Mouse (Mus musculus): ENCODE measurements around the gene Tnp2. TPM values are rescaled to one million over a fixed set of nuclear protein-coding genes. Genes with fewer than 3 reads are reported as not detected.

Tnp2 gene
- polyA plus RNA-seq (2021), result not detected

GRCm38 (mm10) chr16:10788271-10788670, at the start of gene Tnp2:
Gene Tnp2, minus strand, starts transcription at chr16:10788660.
- ChIA-PET CTCF (interaction anchor here (0.8 to 4.7 kb wide), 4 partner anchors 51 to 216 kb away, joined by 3 to 18 read pairs (median 4); no protein-coding TSS in a partner anchor), POLR2A (interaction anchor here (0.6 kb wide), 1 partner anchor 54 kb away, joined by 3 read pairs; no protein-coding TSS in a partner anchor)
- ATAC-seq (no peak), DNase-seq (ENCODE audit: low read depth, low spot score) (no peak)
- in situ Hi-C loops (cut with MboI; ENCODE audit: low pct_unique_long_range_greater_than_20kb), result loop anchor here (5.0 kb wide), 1 partner anchor 216 kb away; no protein-coding TSS in a partner anchor
- no peak for TF ChIP-seq CTCF (IDR thresholded peaks at IDR 0.05)
- H3K27me3 ChIP-seq, result no peaks in the 10 kb centered on the region

GRCm38 (mm10) chr16:10837903-10838302, 49.4 kb upstream of the Tnp2 start:
- DNase-seq (ENCODE audit: low read depth, low spot score) (no peak), ATAC-seq (peak; percentile 4)
- POLR2A ChIA-PET, result interaction anchor here (1.1 to 1.6 kb wide), 2 partner anchors 16 to 52 kb away, joined by 5 to 6 read pairs; partner anchors contain the start of gene Socs1
- CTCF ChIA-PET, result interaction anchor here (1.3 to 1.8 kb wide), 3 partner anchors 9 to 51 kb away, joined by 3 to 6 read pairs (median 5); no protein-coding TSS in a partner anchor
- no peaks in the 10 kb centered on the region for H3K27me3 ChIP-seq
- in situ Hi-C loops (cut with MboI; ENCODE audit: low pct_unique_long_range_greater_than_20kb), result no loop called here
- TF ChIP-seq CTCF (IDR thresholded peaks at IDR 0.05), result no peak

GRCm38 (mm10) chr16:10837250-10837649, 48.8 kb upstream of the Tnp2 start:
- DNase-seq (ENCODE audit: low read depth, low spot score) (no peak), ATAC-seq (no peak)
- no peaks in the 10 kb centered on the region for H3K27me3 ChIP-seq
- in situ Hi-C loops (cut with MboI; ENCODE audit: low pct_unique_long_range_greater_than_20kb), result no loop called here
- ChIA-PET POLR2A (interaction anchor here (1.1 kb wide), 1 partner anchor 17 kb away, joined by 5 read pairs; no protein-coding TSS in a partner anchor), CTCF (interaction anchor here (1.5 to 1.8 kb wide), 2 partner anchors 10 to 51 kb away, joined by 5 to 6 read pairs; no protein-coding TSS in a partner anchor)
- TF ChIP-seq CTCF (IDR thresholded peaks at IDR 0.05), result no peak

GRCm38 (mm10) chr16:10836388-10836787, 47.9 kb upstream of the Tnp2 start:
- in situ Hi-C loops (cut with MboI; ENCODE audit: low pct_unique_long_range_greater_than_20kb), result no loop called here
- ChIA-PET POLR2A (interaction anchor here (1.6 kb wide), 1 partner anchor 51 kb away, joined by 5 read pairs; the partner anchor contains the start of gene Socs1), CTCF (no interaction called here)
- DNase-seq (ENCODE audit: low read depth, low spot score), result no peak
- no peak for TF ChIP-seq CTCF (IDR thresholded peaks at IDR 0.05)
- no peaks in the 10 kb centered on the region for H3K27me3 ChIP-seq
- ATAC-seq, result no peak

GRCm38 (mm10) chr16:10834911-10835587, 46.6 kb upstream of the Tnp2 start, which contains the start of gene Rmi2:
Gene Rmi2, plus strand, starts transcription at chr16:10835059.
- TF ChIP-seq CTCF (IDR thresholded peaks at IDR 0.05), result no peak
- no peaks in the 10 kb centered on the region for H3K27me3 ChIP-seq
- no peak for DNase-seq (ENCODE audit: low read depth, low spot score)
- in situ Hi-C loops (cut with MboI; ENCODE audit: low pct_unique_long_range_greater_than_20kb), result loop anchor here (5.0 kb wide), 1 partner anchor 43 kb away; the partner anchor contains the start of gene Prm3
- ChIA-PET POLR2A (interaction anchor here (0.9 to 1.6 kb wide), 2 partner anchors 50 to 178 kb away, joined by 4 to 5 read pairs; partner anchors contain the start of gene Socs1), CTCF (no interaction called here)
- ATAC-seq, result peak; percentile 48

GRCm38 (mm10) chr16:10834542-10834910, 46.1 kb upstream of the Tnp2 start:
- no peaks in the 10 kb centered on the region for H3K27me3 ChIP-seq
- ChIA-PET POLR2A (interaction anchor here (0.9 kb wide), 1 partner anchor 177 kb away, joined by 4 read pairs; no protein-coding TSS in a partner anchor), CTCF (no interaction called here)
- no peak for TF ChIP-seq CTCF (IDR thresholded peaks at IDR 0.05)
- ATAC-seq, result no peak
- no peak for DNase-seq (ENCODE audit: low read depth, low spot score)
- in situ Hi-C loops (cut with MboI; ENCODE audit: low pct_unique_long_range_greater_than_20kb), result loop anchor here (5.0 kb wide), 1 partner anchor 42 kb away; the partner anchor contains the start of gene Prm3

GRCm38 (mm10) chr16:10828461-10828805, 40.0 kb upstream of the Tnp2 start:
- CTCF ChIA-PET, result no interaction called here
- H3K27me3 ChIP-seq, result no peaks in the 10 kb centered on the region
- TF ChIP-seq CTCF (IDR thresholded peaks at IDR 0.05), result no peak
- POLR2A ChIA-PET, result no interaction called here
- ATAC-seq (peak; percentile 8), DNase-seq (ENCODE audit: low read depth, low spot score) (no peak)
- in situ Hi-C loops (cut with MboI; ENCODE audit: low pct_unique_long_range_greater_than_20kb), result no loop called here

- no peak for DNase-seq (ENCODE audit: low read depth, low spot score)
- no peaks in the 10 kb centered on the region for H3K27me3 ChIP-seq
- ChIA-PET POLR2A (no interaction called here), CTCF (no interaction called here)
- no peak for ATAC-seq
- in situ Hi-C loops (cut with MboI; ENCODE audit: low pct_unique_long_range_greater_than_20kb), result no loop called here
- no peak for TF ChIP-seq CTCF (IDR thresholded peaks at IDR 0.05)
Observed at GRCm38 (mm10) chr16:10827766-10828460, 39.5 kb upstream of the Tnp2 start.

- no peak for DNase-seq (ENCODE audit: low read depth, low spot score)
Observed at GRCm38 (mm10) chr16:10827269-10827668, 38.8 kb upstream of the Tnp2 start.

GRCm38 (mm10) chr16:10825840-10826239, 37.4 kb upstream of the Tnp2 start:
- in situ Hi-C loops (cut with MboI; ENCODE audit: low pct_unique_long_range_greater_than_20kb), result no loop called here
- ATAC-seq (no peak), DNase-seq (ENCODE audit: low read depth, low spot score) (no peak)
- ChIA-PET CTCF (interaction anchor here (0.8 kb wide), 1 partner anchor 16 kb away, joined by 3 read pairs; no protein-coding TSS in a partner anchor), POLR2A (no interaction called here)
- no peak for TF ChIP-seq CTCF (IDR thresholded peaks at IDR 0.05)
- no peaks in the 10 kb centered on the region for H3K27me3 ChIP-seq

More at GRCm38 (mm10) chr16:10827269-10827668, 38.8 kb upstream of the Tnp2 start:
- ChIA-PET CTCF (no interaction called here), POLR2A (no interaction called here)
- no peaks in the 10 kb centered on the region for H3K27me3 ChIP-seq
- in situ Hi-C loops (cut with MboI; ENCODE audit: low pct_unique_long_range_greater_than_20kb), result no loop called here
- no peak for ATAC-seq
- TF ChIP-seq CTCF (IDR thresholded peaks at IDR 0.05), result no peak

- ATAC-seq, result no peak
- POLR2A ChIA-PET, result no interaction called here
- no peak for DNase-seq (ENCODE audit: low read depth, low spot score)
- no peaks in the 10 kb centered on the region for H3K27me3 ChIP-seq
- no peak for TF ChIP-seq CTCF (IDR thresholded peaks at IDR 0.05)
- CTCF ChIA-PET, result no interaction called here
- in situ Hi-C loops (cut with MboI; ENCODE audit: low pct_unique_long_range_greater_than_20kb), result no loop called here
Observed at GRCm38 (mm10) chr16:10824536-10824935, 36.1 kb upstream of the Tnp2 start.

Measured in Patski (cell line).